In genomic region chr9:31130357-31131204, GRCm38 (mm10) we compare ENCODE assay signal across 8 mouse cellular contexts. TPM values are rescaled to one million over a fixed set of nuclear protein-coding genes. Genes with fewer than 3 reads are reported as not detected.
A peak's percentile ranks its signal among the peaks of the same experiment; 100 is the strongest.
DNase-seq lines count a peak whose midpoint lies in the region; ATAC-seq and TF ChIP-seq lines count a peak whose summit lies in the region.

No protein-coding gene starts in this region.

- TF ChIP-seq CTCF in cerebellum, adult 2 months (IDR thresholded peaks at IDR 0.05; ENCODE audit: borderline replicate concordance, insufficient read depth, low read depth, low read length): no peak
- no peak for TF ChIP-seq CTCF in CH12.LX (conservative IDR thresholded peaks at IDR 0.05 in 1 of 2, IDR thresholded peaks at IDR 0.05 in 1 of 2; ENCODE audit: low read depth in 2 of 2, low read length in 2 of 2)

- no peak for TF ChIP-seq RAD21 in CH12.LX (IDR thresholded peaks at IDR 0.05; ENCODE audit: low read depth, low read length)

- dilution Hi-C loops in CH12.LX (cut with MboI; ENCODE audit: extremely low pct_ligation_motif_present, extremely low pct_unique_long_range_greater_than_20kb, low sequenced_read_pairs): no loop called here

- in situ Hi-C loops in CH12.LX (cut with MboI; ENCODE audit: low pct_ligation_motif_present, low pct_unique_long_range_greater_than_20kb, low sequenced_read_pairs): no loop called here

- peaks cover 0 to 2% of the 10 kb centered on the region in 2 experiments for H3K36me3 ChIP-seq in CH12.LX (replicated peaks in 1 of 2; ENCODE audit: control insufficient read depth in 1 of 2, insufficient read depth in 1 of 2, low read length in 1 of 2)
- H3K36me3 ChIP-seq in forebrain, embryonic 14.5 days (ENCODE audit: control insufficient read depth, insufficient read depth, low read length): no peaks in the 10 kb centered on the region
- no peaks in the 10 kb centered on the region for H3K36me3 ChIP-seq in midbrain, embryonic 16.5 days (ENCODE audit: control insufficient read depth, insufficient read depth, low read length)

- no peak overlapping the region for H3K27ac ChIP-seq in cerebellum, adult 2 months (ENCODE audit: insufficient read depth, low read length)
- no peak overlapping the region for H3K27ac ChIP-seq in CH12.LX (ENCODE audit: insufficient read depth, low read depth)
- H3K27ac ChIP-seq in forebrain, embryonic 14.5 days (ENCODE audit: low read depth, low read length): no peak overlapping the region
- H3K27ac ChIP-seq in midbrain, embryonic 16.5 days (ENCODE audit: low read length): no peak overlapping the region

- TF ChIP-seq POLR2A in cerebellum, adult 2 months (IDR thresholded peaks at IDR 0.05; ENCODE audit: borderline replicate concordance, insufficient read depth, low read length): no peak
- TF ChIP-seq POLR2A in CH12.LX (IDR thresholded peaks at IDR 0.05; ENCODE audit: low read depth, low read length): no peak; the same call in 1 of the 2 replicates

- peak overlapping the region; percentile 15 for H3K4me3 ChIP-seq in cerebellum, adult 2 months (replicated peaks; ENCODE audit: insufficient read depth, low read depth, low read length)
- H3K4me3 ChIP-seq in CH12.LX (replicated peaks in 1 of 3; ENCODE audit: low read depth in 2 of 3, low read length in 2 of 3, poor library complexity in 1 of 3): peak overlapping the region; percentile 51 to 68 (median 67)
- peak overlapping the region; percentile 36 for H3K4me3 ChIP-seq in forebrain, embryonic 14.5 days (ENCODE audit: low read depth, low read length)
- H3K4me3 ChIP-seq in midbrain, embryonic 16.5 days (ENCODE audit: low read depth, low read length): peak overlapping the region; percentile 45

- no peak for TF ChIP-seq EP300 in CH12.LX (IDR thresholded peaks at IDR 0.05; ENCODE audit: low read length)

- intact Hi-C loops in gastrocnemius, postnatal 14 days (cut with DNase I; ENCODE audit: low total_unique reads): no loop called here

- ATAC-seq in forebrain, embryonic 14.5 days: no peak
- ATAC-seq in midbrain, embryonic 16.5 days: no peak

- H3K4me2 ChIP-seq in CH12.LX (ENCODE audit: insufficient read depth, low read depth, poor library complexity, severe bottlenecking): peak overlapping the region; percentile 86
- peak overlapping the region; percentile 83 for H3K4me2 ChIP-seq in forebrain, embryonic 14.5 days (ENCODE audit: low read length)
- H3K4me2 ChIP-seq in midbrain, embryonic 16.5 days (ENCODE audit: low read length): peak overlapping the region; percentile 80

- peaks cover 3% of the 10 kb centered on the region; the same call in 1 of the 2 replicates for H3K27me3 ChIP-seq in cerebellum, adult 2 months (ENCODE audit: control insufficient read depth, insufficient read depth, low read length)
- peaks cover 37% of the 10 kb centered on the region for H3K27me3 ChIP-seq in CH12.LX (replicated peaks)
- peaks cover 39% of the 10 kb centered on the region for H3K27me3 ChIP-seq in forebrain, embryonic 14.5 days (replicated peaks; ENCODE audit: control insufficient read depth, insufficient read depth, low read length)
- peaks cover 34% of the 10 kb centered on the region for H3K27me3 ChIP-seq in midbrain, embryonic 16.5 days (ENCODE audit: control insufficient read depth, insufficient read depth, low read depth, low read length)

- no peaks in the 10 kb centered on the region for H3K79me2 ChIP-seq in CH12.LX (replicated peaks; ENCODE audit: control insufficient read depth, extremely low read depth, insufficient read depth, poor library complexity, severe bottlenecking)

- peak overlapping the region; percentile 32; the same call in 1 of the 2 replicates for H3K9ac ChIP-seq in CH12.LX (ENCODE audit: insufficient read depth, low read depth)
- peak overlapping the region; percentile 49; the same call in 1 of the 2 replicates for H3K9ac ChIP-seq in forebrain, embryonic 14.5 days (ENCODE audit: low read length)
- peak overlapping the region; percentile 52 for H3K9ac ChIP-seq in midbrain, embryonic 16.5 days (ENCODE audit: low read depth, low read length)

- H3K9me3 ChIP-seq in CH12.LX (replicated peaks; ENCODE audit: low read length): no peaks in the 10 kb centered on the region
- no peaks in the 10 kb centered on the region for H3K9me3 ChIP-seq in forebrain, embryonic 14.5 days (replicated peaks; ENCODE audit: control insufficient read depth, low read length)
- H3K9me3 ChIP-seq in midbrain, embryonic 16.5 days (replicated peaks; ENCODE audit: control insufficient read depth, low read length, poor library complexity, severe bottlenecking): no peaks in the 10 kb centered on the region

- 16% methylated on average over 26 of the region's 26 CpGs for WGBS in cerebellum, adult 2 months
- 11% methylated on average over 26 of the region's 26 CpGs for WGBS in forebrain, embryonic 14.5 days
- 16% methylated on average over 26 of the region's 26 CpGs for WGBS in midbrain, embryonic 16.5 days

- no peak for DNase-seq in cerebellum, adult 2 months
- no peak for DNase-seq in cerebellum, adult 8-10 months
- DNase-seq in CH12.LX (ENCODE audit: extremely low read depth): no peak
- DNase-seq in forebrain, embryonic 14.5 days (ENCODE audit: low spot score): peak; percentile 20
- peak; percentile 15 to 47 for DNase-seq in kidney, postnatal 4 days
- no peak for DNase-seq in frontal cortex, adult 2 months (ENCODE audit: extremely low spot score in 1 of 2, low spot score in 1 of 2)
- no peak for DNase-seq in gastrocnemius, postnatal 14 days

- H3K4me1 ChIP-seq in cerebellum, adult 2 months (ENCODE audit: control insufficient read depth, insufficient read depth, low read length): peaks cover 2% of the 10 kb centered on the region; the same call in 1 of the 2 replicates
- H3K4me1 ChIP-seq in CH12.LX (ENCODE audit: control insufficient read depth in 1 of 2, insufficient read depth in 2 of 2): peaks cover 3 to 23% of the 10 kb centered on the region in 2 experiments
- peaks cover 6% of the 10 kb centered on the region for H3K4me1 ChIP-seq in forebrain, embryonic 14.5 days (ENCODE audit: control insufficient read depth, insufficient read depth, low read length)
- H3K4me1 ChIP-seq in midbrain, embryonic 16.5 days (ENCODE audit: control insufficient read depth, insufficient read depth, low read length): peaks cover 18% of the 10 kb centered on the region

TF ChIP-seq in CH12.LX, 34 proteins besides CTCF, POLR2A, EP300 and RAD21:
- TF ChIP-seq BHLHE40 (IDR thresholded peaks at IDR 0.05; ENCODE audit: low read depth, low read length) (peak; percentile 19), MXI1 (IDR thresholded peaks at IDR 0.05; ENCODE audit: low read depth, low read length) (peak; percentile 52; the same call in 1 of the 2 replicates), ZKSCAN1 (IDR thresholded peaks at IDR 0.05; ENCODE audit: borderline replicate concordance, low read depth, low read length) (no peak), E2F4 (IDR thresholded peaks at IDR 0.05; ENCODE audit: insufficient replicate concordance, low read depth, low read length) (no peak), HCFC1 (IDR thresholded peaks at IDR 0.05; ENCODE audit: low read depth, low read length) (peak; percentile 6; the same call in 1 of the 2 replicates), NELFE (IDR thresholded peaks at IDR 0.05; ENCODE audit: low read depth, low read length) (0 out of 2 replicates have a peak, but pooled peaks have one; percentile 19), TBP (conservative IDR thresholded peaks at IDR 0.05; ENCODE audit: low read depth, low read length) (0 out of 2 replicates have a peak, but pooled peaks have one; percentile 31), RCOR1 (conservative IDR thresholded peaks at IDR 0.05; ENCODE audit: low read depth, low read length) (0 out of 2 replicates have a peak, but pooled peaks have one; percentile 38), UBTF (IDR thresholded peaks at IDR 0.05; ENCODE audit: low read depth, low read length) (0 out of 2 replicates have a peak, but pooled peaks have one; percentile 40), MAX (IDR thresholded peaks at IDR 0.05; ENCODE audit: low read length) (peak; percentile 52; the same call in 1 of the 2 replicates), MEF2A (IDR thresholded peaks at IDR 0.05; ENCODE audit: borderline replicate concordance, low read depth, low read length) (no peak), PAX5 (IDR thresholded peaks at IDR 0.05; ENCODE audit: low read length) (no peak)

RNA-seq across cellular contexts. Expression of gene St14, which starts 1.1 kb away (rescaled TPM):
- 1.2 and 1.4 TPM in 2 replicates for polyA plus RNA-seq in cerebellum, adult 2 months (2012; rRNA removed)
- 8.9 and 10.9 TPM in 2 replicates for total RNA-seq in CH12.LX (2012; rRNA removed)
- total RNA-seq in CH12.LX (2014; rRNA removed): 4.3 and 5.2 TPM in 2 replicates
- 8.6 and 9.6 TPM in 2 replicates for polyA plus RNA-seq in CH12.LX (2012; ENCODE audit: insufficient read length, low read depth)
- polyA plus RNA-seq in forebrain, embryonic 14.5 days (2014; fragmentation: Nextera tagmentation; extraction: Ambion mirVana): 0.18 and 0.27 TPM in 2 replicates
- 0.96 and 1.3 TPM in 2 replicates for polyA plus RNA-seq in midbrain, embryonic 16.5 days (2015; fragmentation: Nextera tagmentation; extraction: Ambion mirVana)
- polyA plus RNA-seq in frontal cortex, adult 2 months (2012; rRNA removed): 0.56 and 0.76 TPM in 2 replicates
- under 1 TPM; 0.16 to 0.35 TPM for total RNA-seq in gastrocnemius, postnatal 14 days (2021)

Comparison
In these comparisons a context has a peak if more than half of its experiments do, and no peak if none do; other contexts are left out.
1. DNase-seq: peak in forebrain, embryonic 14.5 days (single experiment) and kidney, postnatal 4 days (2 of 2); none in cerebellum, adult 2 months (0 of 2), cerebellum, adult 8-10 months (single experiment), CH12.LX (single experiment), frontal cortex, adult 2 months (0 of 2) and gastrocnemius, postnatal 14 days (single experiment).
2. H3K4me3 ChIP-seq: peak in every context shown above with its lines; median percentile 67 in CH12.LX; 45 in midbrain, embryonic 16.5 days; 36 in forebrain, embryonic 14.5 days; 15 in cerebellum, adult 2 months.
3. Peak in every context shown above with its lines, with median percentiles within 50 percentile points of each other: H3K4me2 ChIP-seq and H3K9ac ChIP-seq.